Mouse (Mus musculus) CD8-positive naive resting alpha-beta T cell, adult 57 days (primary cell): Measurements from ENCODE around the gene Mrpl28. TPM values are rescaled to one million over a fixed set of nuclear protein-coding genes. Genes with fewer than 3 reads are reported as not detected.

Source experiments
- total RNA-seq: library from RNA; stranded (reverse); gene quantifications from one replicate; pipeline ENCODE4 v1.2.4, GENCODE M21; 2023

Mrpl28 gene
- total RNA-seq = 44.1 TPM

GRCm38 (mm10) chr17:26123267-26123684 is at the start of gene Mrpl28:
Gene Mrpl28, plus strand, starts transcription at chr17:26123500.

GRCm38 (mm10) chr17:26089905-26090632 is 33.2 kb upstream of the Mrpl28 start, which contains the start of gene Decr2:
Gene Decr2, minus strand, starts transcription at chr17:26090337.

GRCm38 (mm10) chr17:26095121-26095740 is 28.1 kb upstream of the Mrpl28 start, which contains the start of gene Nme4:
Gene Nme4, minus strand, starts transcription at chr17:26095602.

GRCm38 (mm10) chr17:26113181-26113948 is 9.9 kb upstream of the Mrpl28 start, which contains the start of gene Tmem8:
Gene Tmem8, plus strand, starts transcription at chr17:26113299.

GRCm38 (mm10) chr17:26138239-26138836 is 15.0 kb downstream of the Mrpl28 start, which contains the start of gene Axin1:
Gene Axin1, plus strand, starts transcription at chr17:26138688.

Other genes with a start within 250 kb of the Mrpl28 start
- gene Mettl26, start 248.4 kb upstream of the Mrpl28 start, total RNA-seq = 29.2 TPM
- gene Wfikkn1, start 242.6 kb upstream of the Mrpl28 start, total RNA-seq = 5.9 TPM
- 23.6 TPM for gene Rab40c, start 203.8 kb upstream of the Mrpl28 start, total RNA-seq
- gene Pigq, start 178.6 kb upstream of the Mrpl28 start, total RNA-seq = 55.6 TPM
- gene Nhlrc4, start 178.5 kb upstream of the Mrpl28 start, total RNA-seq = not detected
- gene A930017K11Rik, start 170.9 kb upstream of the Mrpl28 start, total RNA-seq = not detected
- gene Capn15, start 137.7 kb upstream of the Mrpl28 start, total RNA-seq = 39.1 TPM
- gene Rab11fip3, start 53.9 kb upstream of the Mrpl28 start, total RNA-seq = 13.4 TPM
- 3.7 TPM for gene Decr2, start 33.2 kb upstream of the Mrpl28 start, total RNA-seq
- 3.5 TPM for gene Nme4, start 27.9 kb upstream of the Mrpl28 start, total RNA-seq
- 20.9 TPM for gene Tmem8, start 10.2 kb upstream of the Mrpl28 start, total RNA-seq
- gene Axin1, start 15.2 kb downstream of the Mrpl28 start, total RNA-seq = 114 TPM
- gene Pdia2, start 75.6 kb downstream of the Mrpl28 start, total RNA-seq = 0.89 TPM
- 34.2 TPM for gene Rgs11, start 79.5 kb downstream of the Mrpl28 start, total RNA-seq
- not detected for gene Arhgdig, start 84.3 kb downstream of the Mrpl28 start, total RNA-seq
- 44.4 TPM for gene Fam234a, start 120.7 kb downstream of the Mrpl28 start, total RNA-seq
- gene Luc7l, start 129.4 kb downstream of the Mrpl28 start, total RNA-seq = 106 TPM